Mouse (Mus musculus): ENCODE data around the gene Usp27x. TPM values are rescaled to one million over a fixed set of nuclear protein-coding genes. Genes with fewer than 3 reads are reported as not detected.

Usp27x gene
- polyA plus RNA-seq (2012; rRNA removed), result 4.1 and 4.2 TPM in 2 replicates

- Histone ChIP-seq H3K4me1 (ENCODE audit: control insufficient read depth, insufficient read depth, low read length) (peaks cover 11% of the 10 kb centered on the region), H3K4me3 (replicated peaks; ENCODE audit: insufficient read depth, low read depth, low read length) (peak within 1 kb of the TSS; percentile 65), H3K27me3 (ENCODE audit: control insufficient read depth, insufficient read depth, low read length) (no peaks in the 10 kb centered on the region), H3K27ac (ENCODE audit: insufficient read depth, low read length) (peak within 1 kb of the TSS; percentile 64)
- WGBS, result 10% methylated on average over 51 of the region's 51 CpGs
- TF ChIP-seq CTCF (IDR thresholded peaks at IDR 0.05; ENCODE audit: borderline replicate concordance, insufficient read depth, low read depth, low read length) (0 out of 2 replicates have a peak, but pooled peaks have one; percentile 9), POLR2A (IDR thresholded peaks at IDR 0.05; ENCODE audit: borderline replicate concordance, insufficient read depth, low read length) (peak; percentile 53; the same call in 1 of the 2 replicates)
- peak; percentile 82 for DNase-seq
Measured at GRCm38 (mm10) chrX:7375716-7376480, at the start of gene Usp27x. Gene Usp27x, minus strand, starts transcription at chrX:7375830.

- 9% methylated on average over 26 of the region's 26 CpGs for WGBS
- peak overlapping the region; percentile 63 for H3K4me3 ChIP-seq (replicated peaks; ENCODE audit: insufficient read depth, low read depth, low read length)
- TF ChIP-seq POLR2A (IDR thresholded peaks at IDR 0.05; ENCODE audit: borderline replicate concordance, insufficient read depth, low read length), result no peak
- TF ChIP-seq CTCF (IDR thresholded peaks at IDR 0.05; ENCODE audit: borderline replicate concordance, insufficient read depth, low read depth, low read length), result peak; percentile 72; the same call in 1 of the 2 replicates
- H3K27ac ChIP-seq (ENCODE audit: insufficient read depth, low read length), result no peak overlapping the region
- peak; percentile 67 to 69 for DNase-seq
- no peaks in the 10 kb centered on the region for H3K27me3 ChIP-seq (ENCODE audit: control insufficient read depth, insufficient read depth, low read length)
- H3K4me1 ChIP-seq (ENCODE audit: control insufficient read depth, insufficient read depth, low read length), result no peaks in the 10 kb centered on the region
Measured at GRCm38 (mm10) chrX:7422691-7423111, 47.1 kb upstream of the Usp27x start.

- no peak for DNase-seq
- H3K4me1 ChIP-seq (ENCODE audit: control insufficient read depth, insufficient read depth, low read length), result no peaks in the 10 kb centered on the region
- H3K27ac ChIP-seq (ENCODE audit: insufficient read depth, low read length), result no peak overlapping the region
- H3K4me3 ChIP-seq (replicated peaks; ENCODE audit: insufficient read depth, low read depth, low read length), result no peak overlapping the region
- 63% methylated on average over 6 of the region's 6 CpGs for WGBS
- TF ChIP-seq CTCF (IDR thresholded peaks at IDR 0.05; ENCODE audit: borderline replicate concordance, insufficient read depth, low read depth, low read length) (no peak), POLR2A (IDR thresholded peaks at IDR 0.05; ENCODE audit: borderline replicate concordance, insufficient read depth, low read length) (no peak)
- no peaks in the 10 kb centered on the region for H3K27me3 ChIP-seq (ENCODE audit: control insufficient read depth, insufficient read depth, low read length)
Measured at GRCm38 (mm10) chrX:7422166-7422565, 46.5 kb upstream of the Usp27x start.

- H3K27ac ChIP-seq (ENCODE audit: insufficient read depth, low read length), result no peak overlapping the region
- H3K4me1 ChIP-seq (ENCODE audit: control insufficient read depth, insufficient read depth, low read length), result no peaks in the 10 kb centered on the region
- TF ChIP-seq POLR2A (IDR thresholded peaks at IDR 0.05; ENCODE audit: borderline replicate concordance, insufficient read depth, low read length) (no peak), CTCF (IDR thresholded peaks at IDR 0.05; ENCODE audit: borderline replicate concordance, insufficient read depth, low read depth, low read length) (peak; percentile 58; the same call in 1 of the 2 replicates)
- no peaks in the 10 kb centered on the region for H3K27me3 ChIP-seq (ENCODE audit: control insufficient read depth, insufficient read depth, low read length)
- DNase-seq, result peak; percentile 29 to 64
- 12% methylated on average over 3 of the region's 3 CpGs for WGBS
- no peak overlapping the region for H3K4me3 ChIP-seq (replicated peaks; ENCODE audit: insufficient read depth, low read depth, low read length)
Measured at GRCm38 (mm10) chrX:7421016-7421415, 45.4 kb upstream of the Usp27x start.

- no peak overlapping the region for H3K4me3 ChIP-seq (replicated peaks; ENCODE audit: insufficient read depth, low read depth, low read length)
- DNase-seq, result peak in 1 of 2 experiments; percentile 27
- WGBS, result 26% methylated on average over 12 of the region's 12 CpGs
- H3K27me3 ChIP-seq (ENCODE audit: control insufficient read depth, insufficient read depth, low read length), result no peaks in the 10 kb centered on the region
- no peak overlapping the region for H3K27ac ChIP-seq (ENCODE audit: insufficient read depth, low read length)
- H3K4me1 ChIP-seq (ENCODE audit: control insufficient read depth, insufficient read depth, low read length), result no peaks in the 10 kb centered on the region
- TF ChIP-seq CTCF (IDR thresholded peaks at IDR 0.05; ENCODE audit: borderline replicate concordance, insufficient read depth, low read depth, low read length) (no peak), POLR2A (IDR thresholded peaks at IDR 0.05; ENCODE audit: borderline replicate concordance, insufficient read depth, low read length) (no peak)
Measured at GRCm38 (mm10) chrX:7416178-7416871, 40.7 kb upstream of the Usp27x start.

- Histone ChIP-seq H3K4me3 (replicated peaks; ENCODE audit: insufficient read depth, low read depth, low read length) (no peak overlapping the region), H3K4me1 (ENCODE audit: control insufficient read depth, insufficient read depth, low read length) (no peaks in the 10 kb centered on the region), H3K27me3 (ENCODE audit: control insufficient read depth, insufficient read depth, low read length) (no peaks in the 10 kb centered on the region), H3K27ac (ENCODE audit: insufficient read depth, low read length) (no peak overlapping the region)
- no peak for TF ChIP-seq CTCF (IDR thresholded peaks at IDR 0.05; ENCODE audit: borderline replicate concordance, insufficient read depth, low read depth, low read length)
- no peak for TF ChIP-seq POLR2A (IDR thresholded peaks at IDR 0.05; ENCODE audit: borderline replicate concordance, insufficient read depth, low read length)
- no peak for DNase-seq
- WGBS, result 92% methylated on average over 6 of the region's 6 CpGs
Measured at GRCm38 (mm10) chrX:7415308-7415707, 39.7 kb upstream of the Usp27x start.

GRCm38 (mm10) chrX:7412239-7413033 lies 36.8 kb upstream of the Usp27x start:
- Histone ChIP-seq H3K4me3 (replicated peaks; ENCODE audit: insufficient read depth, low read depth, low read length) (no peak overlapping the region), H3K4me1 (ENCODE audit: control insufficient read depth, insufficient read depth, low read length) (no peaks in the 10 kb centered on the region), H3K27ac (ENCODE audit: insufficient read depth, low read length) (no peak overlapping the region), H3K27me3 (ENCODE audit: control insufficient read depth, insufficient read depth, low read length) (no peaks in the 10 kb centered on the region)
- 86% methylated on average over 16 of the region's 16 CpGs for WGBS
- TF ChIP-seq POLR2A (IDR thresholded peaks at IDR 0.05; ENCODE audit: borderline replicate concordance, insufficient read depth, low read length) (no peak), CTCF (IDR thresholded peaks at IDR 0.05; ENCODE audit: borderline replicate concordance, insufficient read depth, low read depth, low read length) (no peak)
- DNase-seq, result no peak

All from cerebellum, adult 2 months (tissue).